18 mouse cellular contexts compared by ENCODE assay signal in genomic region chr4:129510723-129511412, GRCm38 (mm10). TPM values are rescaled to one million over a fixed set of nuclear protein-coding genes. Genes with fewer than 3 reads are reported as not detected.
DNase-seq lines count a peak whose midpoint lies in the region; ATAC-seq and TF ChIP-seq lines count a peak whose summit lies in the region.
"Had no signal": no experiment of that assay in that cellular context is flagged by ENCODE, and none has a peak within 500 bp of the region (broad histone marks: within the 10 kb centered on the region; RNA-seq: fewer than 3 reads in every experiment).

No protein-coding gene starts in this region.

- no peak for ATAC-seq in forebrain, embryonic 16.5 days
- ATAC-seq in stomach, embryonic 16.5 days (ENCODE audit: insufficient read depth, low FRiP score), result no peak
- ATAC-seq in stomach, postnatal 0 days (ENCODE audit: low FRiP score, low TSS enrichment), result no peak
- peak; percentile 44 for ATAC-seq in hindbrain, postnatal 0 days
- no peak for ATAC-seq in neural tube, embryonic 15.5 days (ENCODE audit: low FRiP score)
- ATAC-seq: forebrain, postnatal 0 days had no signal

- H3K36me3 ChIP-seq in forebrain, embryonic 10.5 days (replicated peaks), result peaks cover 17% of the 10 kb centered on the region
- 0 out of 2 replicates have a peak, but pooled peaks cover 1% of the 10 kb centered on the region for H3K36me3 ChIP-seq in forebrain, embryonic 16.5 days (ENCODE audit: control insufficient read depth, insufficient read depth)
- H3K36me3 ChIP-seq in stomach, embryonic 16.5 days (ENCODE audit: control insufficient read depth, insufficient read depth, low read length), result no peaks in the 10 kb centered on the region
- H3K36me3 ChIP-seq in stomach, postnatal 0 days (ENCODE audit: control insufficient read depth, insufficient read depth, low read length), result no peaks in the 10 kb centered on the region
- H3K36me3 ChIP-seq in hindbrain, postnatal 0 days (ENCODE audit: insufficient read depth, low read length), result no peaks in the 10 kb centered on the region
- H3K36me3 ChIP-seq in neural tube, embryonic 15.5 days, result no peaks in the 10 kb centered on the region

- no peaks in the 10 kb centered on the region for H3K27me3 ChIP-seq in forebrain, embryonic 10.5 days (ENCODE audit: poor library complexity, severe bottlenecking)
- no peaks in the 10 kb centered on the region for H3K27me3 ChIP-seq in forebrain, embryonic 16.5 days (replicated peaks; ENCODE audit: control insufficient read depth, insufficient read depth, low read length)
- H3K27me3 ChIP-seq in stomach, embryonic 16.5 days (ENCODE audit: control insufficient read depth, insufficient read depth, low read length), result no peaks in the 10 kb centered on the region
- H3K27me3 ChIP-seq in stomach, postnatal 0 days (ENCODE audit: control insufficient read depth, insufficient read depth, low read length), result no peaks in the 10 kb centered on the region
- H3K27me3 ChIP-seq in hindbrain, postnatal 0 days (ENCODE audit: insufficient read depth, low read length), result no peaks in the 10 kb centered on the region
- H3K27me3 ChIP-seq in neural tube, embryonic 15.5 days (replicated peaks), result no peaks in the 10 kb centered on the region

- no peak for TF ChIP-seq CTCF in stomach, postnatal 0 days (IDR thresholded peaks at IDR 0.05; ENCODE audit: low read depth)
- TF ChIP-seq CTCF in hindbrain, postnatal 0 days (IDR thresholded peaks at IDR 0.05; ENCODE audit: low read depth), result no peak

- no peak for DNase-seq in forebrain, embryonic 10.5 days (ENCODE audit: extremely low spot score, low spot score)
- no peak for DNase-seq in stomach, postnatal 0 days (ENCODE audit: low spot score)
- peak; percentile 57 for DNase-seq in hindbrain, postnatal 0 days (ENCODE audit: low spot score)
- DNase-seq in cerebellum, postnatal 25 days, result no peak
- DNase-seq in kidney, postnatal 14 days, result no peak
- DNase-seq: adrenal gland, adult 8-10 months; cerebellum, adult 8-10 months; forebrain, postnatal 0 days; heart, adult 2 months; lung, postnatal 14 days; thymus, postnatal 36 days had no signal

- no peak overlapping the region for H3K4me2 ChIP-seq in forebrain, embryonic 16.5 days (ENCODE audit: low read length)
- H3K4me2 ChIP-seq in stomach, embryonic 16.5 days (ENCODE audit: low read depth, low read length), result no peak overlapping the region
- H3K4me2 ChIP-seq in stomach, postnatal 0 days (replicated peaks; ENCODE audit: low read depth), result no peak overlapping the region
- no peak overlapping the region for H3K4me2 ChIP-seq in hindbrain, postnatal 0 days (ENCODE audit: low read depth, low read length)
- H3K4me2 ChIP-seq in neural tube, embryonic 15.5 days, result no peak overlapping the region

- no peaks in the 10 kb centered on the region for H3K9me3 ChIP-seq in forebrain, embryonic 10.5 days
- H3K9me3 ChIP-seq in forebrain, embryonic 16.5 days (ENCODE audit: control insufficient read depth, low read length), result no peaks in the 10 kb centered on the region
- no peaks in the 10 kb centered on the region for H3K9me3 ChIP-seq in stomach, embryonic 16.5 days (replicated peaks; ENCODE audit: control insufficient read depth, low read length)
- no peaks in the 10 kb centered on the region for H3K9me3 ChIP-seq in stomach, postnatal 0 days (ENCODE audit: control insufficient read depth, low read length)
- no peaks in the 10 kb centered on the region for H3K9me3 ChIP-seq in hindbrain, postnatal 0 days (ENCODE audit: low read length)
- H3K9me3 ChIP-seq in neural tube, embryonic 15.5 days (replicated peaks), result no peaks in the 10 kb centered on the region

- WGBS in forebrain, embryonic 10.5 days, result 46% methylated on average over 6 of the region's 6 CpGs
- 44% methylated on average over 6 of the region's 6 CpGs for WGBS in forebrain, embryonic 16.5 days
- WGBS in stomach, embryonic 16.5 days, result 60% methylated on average over 6 of the region's 6 CpGs
- 48% methylated on average over 6 of the region's 6 CpGs for WGBS in stomach, postnatal 0 days
- WGBS in hindbrain, postnatal 0 days, result 26% methylated on average over 6 of the region's 6 CpGs
- WGBS in neural tube, embryonic 15.5 days, result 33% methylated on average over 6 of the region's 6 CpGs

- H3K27ac ChIP-seq in forebrain, embryonic 10.5 days, result peak overlapping the region; percentile 79
- H3K27ac ChIP-seq in forebrain, embryonic 16.5 days (ENCODE audit: low read length), result no peak overlapping the region
- 0 out of 2 replicates have a peak overlapping the region, but pooled peaks have one; percentile 8 for H3K27ac ChIP-seq in stomach, embryonic 16.5 days (ENCODE audit: low read length)
- no peak overlapping the region for H3K27ac ChIP-seq in stomach, postnatal 0 days (replicated peaks)
- H3K27ac ChIP-seq in hindbrain, postnatal 0 days, result peak overlapping the region; percentile 75
- H3K27ac ChIP-seq in neural tube, embryonic 15.5 days (replicated peaks), result peak overlapping the region; percentile 72
- H3K27ac ChIP-seq: heart, adult 2 months had no signal

- H3K4me1 ChIP-seq in forebrain, embryonic 10.5 days, result peaks cover 56% of the 10 kb centered on the region
- peaks cover 22% of the 10 kb centered on the region for H3K4me1 ChIP-seq in forebrain, embryonic 16.5 days (replicated peaks; ENCODE audit: control insufficient read depth, insufficient read depth, low read length)
- H3K4me1 ChIP-seq in stomach, embryonic 16.5 days (ENCODE audit: control insufficient read depth, insufficient read depth, low read length), result peaks cover 16% of the 10 kb centered on the region
- H3K4me1 ChIP-seq in stomach, postnatal 0 days (replicated peaks; ENCODE audit: control insufficient read depth, insufficient read depth), result 0 out of 2 replicates have a peak, but pooled peaks cover 3% of the 10 kb centered on the region
- H3K4me1 ChIP-seq in hindbrain, postnatal 0 days (ENCODE audit: insufficient read depth, low read length), result peaks cover 12% of the 10 kb centered on the region; the same call in 1 of the 2 replicates
- H3K4me1 ChIP-seq in neural tube, embryonic 15.5 days, result peaks cover 48% of the 10 kb centered on the region

- H3K4me3 ChIP-seq in forebrain, embryonic 10.5 days, result peak overlapping the region; percentile 7; the same call in 1 of the 2 replicates
- H3K4me3 ChIP-seq in forebrain, embryonic 16.5 days (replicated peaks; ENCODE audit: low read length), result no peak overlapping the region
- no peak overlapping the region for H3K4me3 ChIP-seq in stomach, embryonic 16.5 days (replicated peaks; ENCODE audit: low read length)
- no peak overlapping the region for H3K4me3 ChIP-seq in stomach, postnatal 0 days (ENCODE audit: low read depth, low read length)
- H3K4me3 ChIP-seq in hindbrain, postnatal 0 days (ENCODE audit: low read length), result no peak overlapping the region
- no peak overlapping the region for H3K4me3 ChIP-seq in neural tube, embryonic 15.5 days (replicated peaks)
- H3K4me3 ChIP-seq: heart, adult 2 months had no signal

- TF ChIP-seq EP300 in stomach, postnatal 0 days (optimal IDR thresholded peaks at IDR 0.05), result no peak

- H3K9ac ChIP-seq in forebrain, embryonic 16.5 days (replicated peaks; ENCODE audit: low read depth, low read length), result no peak overlapping the region
- no peak overlapping the region for H3K9ac ChIP-seq in stomach, embryonic 16.5 days (ENCODE audit: low read length)
- H3K9ac ChIP-seq in stomach, postnatal 0 days (ENCODE audit: low read length), result no peak overlapping the region
- no peak overlapping the region for H3K9ac ChIP-seq in hindbrain, postnatal 0 days (replicated peaks; ENCODE audit: low read length)
- no peak overlapping the region for H3K9ac ChIP-seq in neural tube, embryonic 15.5 days (replicated peaks)
- H3K9ac ChIP-seq: forebrain, postnatal 0 days had no signal

RNA-seq across cellular contexts. Expression of gene Marcksl1, which starts 2.5 kb away (rescaled TPM):
- 1,441 and 1,446 TPM in 2 replicates for polyA plus RNA-seq in forebrain, embryonic 10.5 days (2016; fragmentation: Nextera tagmentation; extraction: Ambion mirVana)
- 1,850 and 1,955 TPM in 2 replicates for polyA plus RNA-seq in forebrain, embryonic 16.5 days (2015; fragmentation: Nextera tagmentation; extraction: Ambion mirVana)
- 259 and 296 TPM in 2 replicates for polyA plus RNA-seq in stomach, embryonic 16.5 days (2015; fragmentation: Nextera tagmentation; extraction: Ambion mirVana)
- polyA plus RNA-seq in stomach, postnatal 0 days (2015; fragmentation: Nextera tagmentation; extraction: Ambion mirVana), result 153 and 174 TPM in 2 replicates
- total RNA-seq in hindbrain, postnatal 0 days (2014; rRNA removed), result 1,438 and 1,538 TPM in 2 replicates
- 1,583 and 1,620 TPM in 2 replicates for polyA plus RNA-seq in hindbrain, postnatal 0 days (2015; fragmentation: Nextera tagmentation; extraction: Ambion mirVana)
- polyA plus RNA-seq in neural tube, embryonic 15.5 days (2015; fragmentation: Nextera tagmentation; extraction: Ambion mirVana), result 1,442 and 1,675 TPM in 2 replicates

RNA-seq across cellular contexts. Expression of gene Fam229a, which starts 19.9 kb away (rescaled TPM):
- polyA plus RNA-seq in forebrain, embryonic 10.5 days (2016; fragmentation: Nextera tagmentation; extraction: Ambion mirVana), result not detected in 2 replicates
- 0.39 TPM in 1 of 2 replicates, not detected in the other for polyA plus RNA-seq in forebrain, embryonic 16.5 days (2015; fragmentation: Nextera tagmentation; extraction: Ambion mirVana)
- polyA plus RNA-seq in stomach, embryonic 16.5 days (2015; fragmentation: Nextera tagmentation; extraction: Ambion mirVana), result not detected in 2 replicates
- polyA plus RNA-seq in stomach, postnatal 0 days (2015; fragmentation: Nextera tagmentation; extraction: Ambion mirVana), result 0.36 and 0.44 TPM in 2 replicates
- 3.9 TPM in 1 of 2 replicates, not detected in the other for total RNA-seq in hindbrain, postnatal 0 days (2014; rRNA removed)
- 3.0 and 3.1 TPM in 2 replicates for polyA plus RNA-seq in hindbrain, postnatal 0 days (2015; fragmentation: Nextera tagmentation; extraction: Ambion mirVana)
- polyA plus RNA-seq in neural tube, embryonic 15.5 days (2015; fragmentation: Nextera tagmentation; extraction: Ambion mirVana), result 0.38 and 0.93 TPM in 2 replicates
- total RNA-seq: MEL had no signal
- polyA plus RNA-seq: heart, adult 2 months; limb, embryonic 14.5 days; small intestine, adult 2 months had no signal

RNA-seq across cellular contexts. Expression of gene Tssk3, which starts 20.0 kb away (rescaled TPM):
- not detected in 2 replicates for polyA plus RNA-seq in forebrain, embryonic 10.5 days (2016; fragmentation: Nextera tagmentation; extraction: Ambion mirVana)
- polyA plus RNA-seq in forebrain, embryonic 16.5 days (2015; fragmentation: Nextera tagmentation; extraction: Ambion mirVana), result 0.51 and 0.76 TPM in 2 replicates
- polyA plus RNA-seq in stomach, embryonic 16.5 days (2015; fragmentation: Nextera tagmentation; extraction: Ambion mirVana), result not detected in 2 replicates
- 0.07 TPM in 1 of 2 replicates, not detected in the other for polyA plus RNA-seq in stomach, postnatal 0 days (2015; fragmentation: Nextera tagmentation; extraction: Ambion mirVana)
- not detected in 2 replicates for total RNA-seq in hindbrain, postnatal 0 days (2014; rRNA removed)
- 1.1 and 1.3 TPM in 2 replicates for polyA plus RNA-seq in hindbrain, postnatal 0 days (2015; fragmentation: Nextera tagmentation; extraction: Ambion mirVana)
- polyA plus RNA-seq in neural tube, embryonic 15.5 days (2015; fragmentation: Nextera tagmentation; extraction: Ambion mirVana), result 0.19 and 0.27 TPM in 2 replicates
- total RNA-seq: adrenal gland, adult 8-10 months; heart, adult 2 months; MEL had no signal
- polyA plus RNA-seq: large intestine, adult 2 months; limb, embryonic 14.5 days; small intestine, adult 2 months had no signal

RNA-seq across cellular contexts. Expression of gene Hdac1, which starts 31.6 kb away (rescaled TPM):
- polyA plus RNA-seq in forebrain, embryonic 10.5 days (2016; fragmentation: Nextera tagmentation; extraction: Ambion mirVana), result 294 and 319 TPM in 2 replicates
- 113 and 116 TPM in 2 replicates for polyA plus RNA-seq in forebrain, embryonic 16.5 days (2015; fragmentation: Nextera tagmentation; extraction: Ambion mirVana)
- polyA plus RNA-seq in stomach, embryonic 16.5 days (2015; fragmentation: Nextera tagmentation; extraction: Ambion mirVana), result 195 and 205 TPM in 2 replicates
- polyA plus RNA-seq in stomach, postnatal 0 days (2015; fragmentation: Nextera tagmentation; extraction: Ambion mirVana), result 110 TPM in 2 replicates
- total RNA-seq in hindbrain, postnatal 0 days (2014; rRNA removed), result 20.7 and 38.0 TPM in 2 replicates
- 56.6 and 62.1 TPM in 2 replicates for polyA plus RNA-seq in hindbrain, postnatal 0 days (2015; fragmentation: Nextera tagmentation; extraction: Ambion mirVana)
- 77.8 and 119 TPM in 2 replicates for polyA plus RNA-seq in neural tube, embryonic 15.5 days (2015; fragmentation: Nextera tagmentation; extraction: Ambion mirVana)

RNA-seq across cellular contexts. Expression of gene Bsdc1, which starts 49.5 kb away (rescaled TPM):
- polyA plus RNA-seq in forebrain, embryonic 10.5 days (2016; fragmentation: Nextera tagmentation; extraction: Ambion mirVana), result 18.0 and 19.5 TPM in 2 replicates
- polyA plus RNA-seq in forebrain, embryonic 16.5 days (2015; fragmentation: Nextera tagmentation; extraction: Ambion mirVana), result 43.7 and 46.8 TPM in 2 replicates
- polyA plus RNA-seq in stomach, embryonic 16.5 days (2015; fragmentation: Nextera tagmentation; extraction: Ambion mirVana), result 28.0 and 30.5 TPM in 2 replicates
- polyA plus RNA-seq in stomach, postnatal 0 days (2015; fragmentation: Nextera tagmentation; extraction: Ambion mirVana), result 16.7 and 17.9 TPM in 2 replicates
- 55.2 and 60.6 TPM in 2 replicates for total RNA-seq in hindbrain, postnatal 0 days (2014; rRNA removed)
- polyA plus RNA-seq in hindbrain, postnatal 0 days (2015; fragmentation: Nextera tagmentation; extraction: Ambion mirVana), result 25.3 and 27.1 TPM in 2 replicates
- 32.7 and 34.0 TPM in 2 replicates for polyA plus RNA-seq in neural tube, embryonic 15.5 days (2015; fragmentation: Nextera tagmentation; extraction: Ambion mirVana)

Comparison
In these comparisons a context has a peak if more than half of its experiments do, and no peak if none do; other contexts are left out.
1. H3K27ac ChIP-seq: peak in forebrain, embryonic 10.5 days (single experiment), stomach, embryonic 16.5 days (single experiment), hindbrain, postnatal 0 days (single experiment) and neural tube, embryonic 15.5 days (single experiment); none in forebrain, embryonic 16.5 days (single experiment) and stomach, postnatal 0 days (single experiment).